Mouse (Mus musculus) kidney, adult 18-20 months (tissue): ENCODE results near the gene Tex45.

ENCODE experiments used
- DNase-seq: peaks from one replicate; pipeline ENCODE4 v3.0.0; 2021

Tex45 gene

GRCm38 (mm10) chr8:3470562-3470961 lies at the start of gene Tex45:
Gene Tex45 (plus strand): TSS chr8:3470862.
- DNase-seq, result no peak

- no peak for DNase-seq
Measured at GRCm38 (mm10) chr8:3421507-3421906, 49.2 kb upstream of the Tex45 start.

GRCm38 (mm10) chr8:3425217-3425616 lies 45.4 kb upstream of the Tex45 start:
- no peak for DNase-seq

GRCm38 (mm10) chr8:3426211-3426610 lies 44.5 kb upstream of the Tex45 start:
- no peak for DNase-seq

- DNase-seq, result no peak
Measured at GRCm38 (mm10) chr8:3428426-3428825, 42.2 kb upstream of the Tex45 start.

- peak; percentile 72 for DNase-seq
Measured at GRCm38 (mm10) chr8:3429966-3430365, 40.7 kb upstream of the Tex45 start.

GRCm38 (mm10) chr8:3431113-3431512 lies 39.5 kb upstream of the Tex45 start:
- no peak for DNase-seq

- no peak for DNase-seq
Measured at GRCm38 (mm10) chr8:3436492-3436891, 34.2 kb upstream of the Tex45 start.

GRCm38 (mm10) chr8:3439510-3439909 lies 31.2 kb upstream of the Tex45 start:
- no peak for DNase-seq

GRCm38 (mm10) chr8:3449226-3449625 lies 21.4 kb upstream of the Tex45 start:
- no peak for DNase-seq

GRCm38 (mm10) chr8:3450670-3451069 lies 20.0 kb upstream of the Tex45 start:
- peak; percentile 45 for DNase-seq

GRCm38 (mm10) chr8:3451992-3452391 lies 18.7 kb upstream of the Tex45 start:
- DNase-seq, result peak; percentile 40

GRCm38 (mm10) chr8:3463248-3463647 lies 7.4 kb upstream of the Tex45 start:
- DNase-seq, result no peak

GRCm38 (mm10) chr8:3464309-3464708 lies 6.4 kb upstream of the Tex45 start:
- DNase-seq, result peak; percentile 37

GRCm38 (mm10) chr8:3467006-3467885 lies 3.4 kb upstream of the Tex45 start, which contains the start of gene Pex11g:
Gene Pex11g (minus strand): TSS chr8:3467680.
- peak; percentile 100 for DNase-seq

- no peak for DNase-seq
Measured at GRCm38 (mm10) chr8:3467886-3468545, 2.6 kb upstream of the Tex45 start.

- DNase-seq, result no peak
Measured at GRCm38 (mm10) chr8:3468838-3469237, 1.8 kb upstream of the Tex45 start.

GRCm38 (mm10) chr8:3475715-3476429 lies 5.2 kb downstream of the Tex45 start:
- DNase-seq, result no peak

- DNase-seq, result no peak
Measured at GRCm38 (mm10) chr8:3480221-3480785, 9.6 kb downstream of the Tex45 start.

- DNase-seq, result no peak
Measured at GRCm38 (mm10) chr8:3481605-3482004, 10.9 kb downstream of the Tex45 start.

- DNase-seq, result no peak
Measured at GRCm38 (mm10) chr8:3482240-3482740, 11.6 kb downstream of the Tex45 start.

GRCm38 (mm10) chr8:3483546-3483945 lies 12.9 kb downstream of the Tex45 start:
- DNase-seq, result no peak

- no peak for DNase-seq
Measured at GRCm38 (mm10) chr8:3485192-3485591, 14.5 kb downstream of the Tex45 start.
